Mouse (Mus musculus): ENCODE measurements around the gene Axin2. TPM values are rescaled to one million over a fixed set of nuclear protein-coding genes. Genes with fewer than 3 reads are reported as not detected.

Gene Axin2
- 7.2 TPM for polyA plus RNA-seq (2017; shearing (Covaris generic))

DNA sequence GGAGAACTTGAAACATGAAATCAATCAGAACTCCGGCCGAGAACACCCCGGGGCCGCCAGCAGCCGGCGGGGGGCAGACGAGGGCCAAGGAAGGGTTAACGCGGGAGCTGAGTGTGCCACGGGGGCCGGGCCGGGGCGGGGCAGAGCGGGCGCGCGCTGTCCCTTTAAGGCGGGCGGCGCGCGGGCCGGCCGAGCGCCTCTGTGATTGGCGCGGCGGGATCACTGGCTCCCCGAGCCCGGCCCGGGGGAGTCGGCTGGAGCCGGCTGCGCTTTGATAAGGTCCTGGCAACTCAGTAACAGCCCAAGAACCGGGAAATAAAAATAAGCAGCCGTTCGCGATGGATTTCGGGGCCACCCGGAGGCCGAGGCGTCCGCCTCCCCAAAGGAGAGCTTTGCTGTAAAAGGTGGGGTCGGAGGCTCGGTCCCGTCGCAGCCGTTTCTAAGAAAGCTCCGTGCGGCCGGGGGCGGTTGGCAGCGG lies at the start of gene Axin2:
Gene Axin2 (plus strand): TSS at position 192 of the 478 bp plus-strand sequence.

Other genes starting within 250 kb of the Axin2 start
- gene E030025P04Rik, start 224.0 kb downstream of the Axin2 start, polyA plus RNA-seq (2017; shearing (Covaris generic)): not detected

Measured in CD4-positive, CD25-positive, alpha-beta regulatory T cell, adult 9 weeks (primary cell).